Mouse (Mus musculus): ENCODE measurements at regions not wholly inside any gene's neighbourhood (a gene's known extent, or its start where the extent isn't known, plus 50 kb on each side); places are given as distances from the start of the nearest gene placed in this dataset.
"Not testable (repeated sequence)": the region's sequence is repeated elsewhere in the genome, so short reads cannot be mapped to it uniquely, and the experiment has no call there.

DNA sequence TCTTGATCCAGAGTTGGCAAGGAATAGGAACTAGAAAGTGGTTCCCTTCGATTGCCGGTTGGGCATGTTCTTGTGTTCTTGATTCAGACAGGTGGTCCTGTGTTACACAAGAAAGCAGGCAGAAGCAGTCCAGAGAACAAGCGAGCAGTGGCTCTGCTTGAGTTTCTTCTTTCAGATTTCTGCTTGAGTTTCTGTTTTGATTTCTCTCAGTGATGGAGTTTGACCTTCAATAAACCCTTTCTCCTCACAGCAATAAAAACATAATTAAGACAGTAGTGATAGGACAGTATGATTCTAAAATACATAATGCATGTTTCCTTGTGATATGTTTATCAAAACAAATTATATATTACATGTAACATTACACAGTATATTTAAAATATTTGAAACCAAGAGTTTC lies 59.1 kb downstream of the Klf6 start:
- DNase-seq = no peak

DNA sequence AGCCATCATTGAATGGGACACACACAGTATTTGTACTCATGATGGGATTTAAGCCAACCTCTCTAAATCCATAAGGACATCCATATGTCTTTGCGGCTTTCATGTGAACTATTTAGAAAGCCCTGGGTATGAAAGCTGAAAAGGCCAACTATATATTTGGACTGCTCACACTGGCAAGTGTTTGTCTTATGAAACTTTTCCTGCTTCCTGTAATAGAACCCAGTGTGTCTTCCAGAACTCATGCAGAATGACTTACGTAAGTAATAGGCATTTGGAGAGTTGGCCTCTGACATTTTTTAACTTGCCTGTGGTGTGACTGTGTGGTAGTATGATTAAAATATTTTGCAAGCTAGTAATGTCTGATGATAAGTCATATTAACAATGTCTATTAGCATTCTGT lies 70.2 kb downstream of the Klf6 start:
- no peak for DNase-seq

DNA sequence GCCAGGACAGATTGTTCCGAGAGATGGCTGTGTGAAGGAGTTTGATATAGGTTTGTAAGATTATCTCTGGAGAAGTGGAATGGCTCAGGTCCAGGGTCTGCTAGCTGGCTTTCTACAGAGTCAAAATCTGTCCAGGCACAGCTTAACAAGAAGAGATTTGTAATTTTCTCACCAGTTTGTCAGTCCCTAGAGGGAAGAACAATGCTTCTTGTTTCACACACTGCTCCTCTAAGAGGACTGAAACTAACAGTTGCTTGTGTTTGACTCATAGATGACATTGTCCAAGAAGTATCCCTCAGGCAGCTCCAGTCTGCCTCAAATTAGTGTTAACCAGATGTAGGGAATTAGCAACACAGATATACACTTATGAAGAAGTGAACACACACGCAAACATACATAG lies 76.2 kb downstream of the Klf6 start:
- DNase-seq = no peak

DNA sequence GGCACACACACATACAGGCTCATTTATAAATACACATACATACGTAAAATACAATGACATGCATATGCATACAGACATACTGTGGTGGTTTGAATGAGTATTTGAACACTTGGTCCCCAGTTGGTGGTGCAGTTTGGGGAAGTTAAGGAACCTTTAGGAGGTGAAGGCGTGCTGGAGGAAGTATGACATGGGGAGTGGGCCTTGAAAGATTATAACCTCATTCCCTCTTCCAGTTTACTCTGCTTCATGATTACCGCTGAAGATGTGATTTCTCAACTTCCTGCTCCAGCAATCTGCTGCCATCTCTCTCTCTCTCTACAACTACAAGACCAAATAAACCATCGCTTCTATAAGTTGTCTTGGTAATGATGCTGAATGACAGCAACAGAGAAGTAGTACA lies 76.7 kb downstream of the Klf6 start:
- DNase-seq = no peak

GRCm38 (mm10) chr13:5939368-5939767 lies 78.1 kb downstream of the Klf6 start:
- no peak for DNase-seq

- no peak for DNase-seq
These were observed 91.6 kb downstream of the Klf6 start for GRCm38 (mm10) chr13:5952863-5953262.

GRCm38 (mm10) chr13:5955121-5955520 lies 93.8 kb downstream of the Klf6 start:
- not testable (repeated sequence) for DNase-seq

DNA sequence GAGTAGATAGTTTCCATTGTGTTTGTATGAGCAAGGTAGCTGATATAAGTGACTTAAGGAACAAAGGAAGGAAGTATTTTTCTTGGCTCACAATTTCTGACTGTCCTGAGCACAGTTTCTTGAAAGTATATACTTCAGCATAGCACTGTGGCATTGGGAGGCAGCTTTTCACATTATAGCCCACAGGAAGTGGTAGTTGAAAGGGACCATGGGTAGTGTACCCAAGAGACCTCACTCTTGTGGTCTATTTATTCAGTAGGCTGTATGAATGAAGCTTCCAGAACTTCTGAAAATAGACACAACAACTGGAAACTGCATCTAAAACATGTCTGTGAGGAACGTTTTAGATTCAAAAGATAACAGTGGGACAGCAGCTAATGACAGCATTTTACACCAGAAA lies 94.9 kb downstream of the Klf6 start:
- no peak for DNase-seq

DNA sequence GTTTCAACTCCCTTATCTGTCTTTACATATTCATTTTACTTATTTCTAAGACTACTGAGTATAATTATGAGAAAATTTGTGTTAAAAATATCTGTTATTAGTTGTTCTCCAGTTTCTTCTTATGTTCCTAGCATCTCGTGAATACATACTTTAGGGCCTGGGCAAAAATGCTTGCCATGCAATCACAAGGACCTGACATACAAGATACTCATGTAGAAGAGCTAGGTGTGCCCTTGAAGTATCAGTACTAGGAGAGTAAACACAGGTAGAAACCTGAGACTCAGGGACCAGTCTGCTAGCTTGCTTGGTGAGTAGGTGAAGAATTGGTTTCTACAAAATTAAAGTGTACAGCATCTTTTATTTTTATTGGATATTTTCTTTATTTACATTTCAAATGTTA lies 101.7 kb downstream of the Klf6 start:
- DNase-seq = no peak

- no peak for DNase-seq
These were observed 103.3 kb downstream of the Klf6 start for GRCm38 (mm10) chr13:5964626-5965025.

DNA sequence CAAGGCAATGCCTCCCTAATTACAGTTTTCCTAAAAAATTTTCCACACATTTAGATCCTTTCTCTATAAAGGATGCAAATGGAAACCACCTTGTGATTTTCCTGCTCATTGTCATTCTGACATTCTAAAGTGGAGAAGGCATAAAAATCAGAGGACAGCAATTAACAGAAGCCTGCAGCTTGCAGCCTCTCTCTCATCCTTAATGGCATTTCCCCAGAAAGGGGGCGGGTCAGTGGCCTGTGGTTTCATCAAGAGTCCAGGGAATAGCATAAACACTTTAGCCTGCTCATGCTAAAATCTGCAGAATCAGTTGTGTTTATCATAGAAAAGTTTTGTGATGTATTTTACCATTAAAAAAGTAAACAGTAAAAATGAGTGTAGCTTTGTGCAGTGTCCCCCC lies 117.3 kb downstream of the Klf6 start:
- no peak for DNase-seq

DNA sequence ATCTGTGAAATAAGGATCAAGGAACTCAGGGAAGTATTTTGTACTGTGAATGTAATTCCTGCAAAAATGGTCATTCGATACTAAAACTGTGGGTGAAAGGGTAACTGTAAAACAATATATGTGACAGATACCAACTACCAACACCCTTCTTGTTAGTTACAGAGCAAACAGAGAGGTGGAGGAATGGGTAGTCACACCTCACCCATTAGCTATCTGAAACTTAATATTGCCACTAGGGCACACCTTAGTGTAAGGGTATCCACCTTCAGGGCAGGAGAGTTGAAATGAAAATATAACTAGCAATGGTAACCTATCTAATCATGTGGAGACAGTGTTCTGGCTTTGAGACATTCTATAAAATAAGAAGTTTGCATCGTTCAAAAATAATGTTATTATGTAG lies 126.2 kb downstream of the Klf6 start:
- no peak for DNase-seq

DNA sequence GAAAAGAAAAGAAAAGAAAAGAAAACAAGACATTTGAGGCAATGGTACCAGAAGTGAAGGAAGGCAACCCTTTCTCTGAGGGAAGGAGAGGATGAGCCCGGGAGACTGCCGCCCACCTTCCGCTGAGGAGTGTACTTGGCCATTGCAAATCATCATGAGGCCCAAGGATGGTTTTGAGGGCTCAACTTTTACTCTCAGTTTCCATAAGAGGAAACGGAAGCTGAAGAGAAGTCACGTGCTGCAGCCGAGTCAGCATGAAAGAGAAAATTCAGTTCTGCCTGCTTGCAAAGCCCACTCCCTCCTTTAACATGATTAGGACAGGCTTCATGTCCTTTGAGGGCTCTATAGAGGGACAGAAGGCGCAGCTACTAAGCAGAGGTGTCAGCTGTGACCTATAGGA lies 127.1 kb downstream of the Klf6 start:
- DNase-seq = no peak

DNA sequence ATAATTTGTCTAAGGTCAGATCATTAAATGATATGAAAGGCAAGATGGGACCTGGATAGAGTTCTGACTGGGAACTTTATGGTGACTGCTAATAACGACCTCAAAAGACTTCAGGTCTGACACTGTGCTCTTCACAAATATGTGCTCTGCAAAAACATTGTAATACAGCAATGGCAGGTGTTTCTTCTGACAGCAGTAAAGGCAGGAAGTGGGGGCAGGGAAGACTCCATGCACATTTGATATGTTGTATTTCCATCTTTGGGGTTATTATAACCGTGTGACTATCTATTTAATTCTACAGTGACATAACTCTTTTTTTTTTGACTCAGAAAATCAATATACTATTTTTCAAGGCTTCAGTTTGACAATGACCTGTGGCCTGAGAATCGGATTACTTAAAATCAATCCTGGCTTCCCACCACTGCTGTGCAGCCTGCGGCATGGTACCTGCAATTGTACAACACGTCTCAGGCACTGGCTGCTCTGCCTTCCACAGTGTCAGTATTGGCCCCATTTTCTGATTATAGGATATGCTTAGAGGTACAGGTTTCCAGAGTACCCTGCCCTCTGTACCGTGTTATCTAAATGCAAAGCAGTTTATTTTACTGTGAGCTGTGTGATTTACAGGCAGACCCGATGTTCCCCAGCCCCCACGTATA lies 139.4 kb downstream of the Klf6 start:
- DNase-seq = no peak

DNA sequence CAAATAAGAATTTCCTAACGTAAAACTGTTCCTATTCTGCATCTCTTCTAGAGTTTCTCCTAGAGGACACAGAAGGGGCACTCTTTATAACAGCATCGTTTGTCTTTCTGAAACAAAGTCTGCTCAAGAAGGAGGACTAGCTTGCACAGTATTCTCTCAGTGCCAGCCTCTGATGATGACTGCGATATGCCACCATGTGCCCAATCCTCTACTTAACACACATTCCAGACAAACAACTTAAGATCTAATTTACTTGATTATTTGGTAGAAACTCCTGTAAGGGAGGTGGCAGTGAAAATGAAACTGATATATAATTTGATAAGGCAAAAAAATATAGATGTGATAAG lies 139.9 kb downstream of the Klf6 start:
- no peak for DNase-seq

- DNase-seq = no peak
These were observed 144.6 kb downstream of the Klf6 start for GRCm38 (mm10) chr13:6005901-6006300.

- DNase-seq = no peak
These were observed 148.4 kb downstream of the Klf6 start for GRCm38 (mm10) chr13:6009671-6010070.

DNA sequence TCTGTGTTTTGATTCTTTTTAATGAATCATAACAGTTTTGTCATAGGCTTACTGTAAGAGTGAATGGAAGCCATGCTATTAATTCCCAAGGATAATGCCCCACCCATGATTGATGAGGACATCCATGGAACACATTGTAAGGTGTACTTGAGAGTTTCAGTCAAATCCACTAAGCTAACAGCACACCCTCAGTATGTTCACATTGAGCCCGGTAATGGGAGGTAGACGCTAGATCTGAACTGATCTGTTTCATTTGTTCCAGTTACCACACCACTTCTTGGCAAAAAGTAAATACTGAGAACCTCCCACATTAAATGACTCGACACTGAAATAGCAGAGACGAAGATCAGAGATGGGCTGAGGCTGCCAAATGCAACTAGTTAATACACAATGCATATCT lies 165.9 kb downstream of the Klf6 start:
- DNase-seq = no peak

- DNase-seq = no peak
These were observed 167.6 kb downstream of the Klf6 start for GRCm38 (mm10) chr13:6028878-6029277.

DNA sequence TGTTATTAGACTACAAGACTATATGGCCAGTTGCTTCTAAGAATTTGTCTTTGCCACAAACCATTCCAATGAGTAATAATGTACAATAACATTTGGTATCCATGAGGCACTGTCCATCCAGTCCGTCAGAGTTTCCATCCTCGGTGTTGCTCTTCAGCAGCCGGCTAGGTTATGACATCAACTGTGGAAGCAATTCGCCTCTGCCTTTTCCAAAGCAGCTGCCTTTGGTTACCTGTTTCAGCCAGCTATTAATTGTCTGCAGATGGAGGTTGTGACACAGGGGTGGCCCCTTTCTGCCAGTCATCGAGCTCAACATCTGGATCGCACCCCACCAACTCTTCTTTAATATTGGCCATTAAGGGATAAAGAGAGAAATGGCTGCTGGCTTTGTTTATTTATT lies 168.2 kb downstream of the Klf6 start:
- DNase-seq = no peak

- DNase-seq = no peak
These were observed 168.8 kb downstream of the Klf6 start for GRCm38 (mm10) chr13:6030128-6030527.

- no peak for DNase-seq
These were observed 178.8 kb downstream of the Klf6 start for GRCm38 (mm10) chr13:6040132-6040531.

DNA sequence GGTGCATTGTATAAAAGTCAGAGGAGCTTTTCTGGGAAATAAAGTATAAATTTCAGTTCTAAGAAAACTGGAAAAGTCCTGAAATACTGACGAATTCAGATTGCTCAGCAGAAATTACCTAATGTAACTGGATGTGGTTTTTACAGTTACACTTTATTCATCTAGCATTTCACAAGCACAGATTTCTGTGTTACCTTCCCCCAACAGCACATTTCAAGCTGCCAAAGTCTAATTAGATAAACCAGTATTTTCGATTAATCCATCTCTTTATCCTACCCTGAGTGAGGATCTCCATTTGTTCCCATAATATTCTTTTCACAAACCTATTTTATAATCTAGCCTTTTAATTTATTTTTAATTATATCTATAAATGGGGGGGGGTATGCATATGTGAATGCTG lies 179.4 kb downstream of the Klf6 start:
- DNase-seq = no peak

GRCm38 (mm10) chr13:6042495-6042894 lies 181.2 kb downstream of the Klf6 start:
- no peak for DNase-seq

- DNase-seq = no peak
These were observed 198.4 kb downstream of the Klf6 start for GRCm38 (mm10) chr13:6059515-6060228.

All from cerebellum, adult 18-20 months (tissue).